Mouse (Mus musculus) neural tube, postnatal 0 days (tissue): ENCODE results near the gene Scrn3. TPM values are rescaled to one million over a fixed set of nuclear protein-coding genes. Genes with fewer than 3 reads are reported as not detected.

Experiments used
- polyA plus RNA-seq: library from polyadenylated mRNA; unstranded; fragments of >200 nt; fragmentation: Nextera tagmentation; extraction: Ambion mirVana; gene quantifications from 2 replicates; pipeline ENCODE4 v1.2.1, GENCODE M21; 2015

The Scrn3 gene
- 8.5 and 9.2 TPM in 2 replicates for polyA plus RNA-seq

GRCm38 (mm10) chr2:73312152-73313116, at the start of gene Scrn3, which contains the start of gene Cir1:
TSS of gene Scrn3 (plus strand) at chr2:73312601.
TSS of gene Cir1 (minus strand) at chr2:73312701.

GRCm38 (mm10) chr2:73271459-73272161, 40.8 kb upstream of the Scrn3 start, which contains the start of gene Sp9:
TSS of gene Sp9 (plus strand) at chr2:73271925.

GRCm38 (mm10) chr2:73386356-73387046, 74.1 kb downstream of the Scrn3 start, which contains the start of gene Gpr155:
TSS of gene Gpr155 (minus strand) at chr2:73386572.

Other genes with a start within 250 kb of the Scrn3 start
- gene Ola1, start 93.7 kb upstream of the Scrn3 start, polyA plus RNA-seq, result 105 and 115 TPM in 2 replicates
- 0.88 and 1.3 TPM in 2 replicates for gene Sp9, start 40.7 kb upstream of the Scrn3 start, polyA plus RNA-seq
- gene Cir1, start 100 bp downstream of the Scrn3 start, polyA plus RNA-seq, result 25.9 and 27.0 TPM in 2 replicates
- 14.8 and 15.4 TPM in 2 replicates for gene Gpr155, start 74.0 kb downstream of the Scrn3 start, polyA plus RNA-seq
- gene Wipf1, start 217.1 kb downstream of the Scrn3 start, polyA plus RNA-seq, result 2.4 and 2.7 TPM in 2 replicates